Mouse (Mus musculus) MEL (cell line): Measurements from ENCODE around the gene Acap1. TPM values are rescaled to one million over a fixed set of nuclear protein-coding genes. Genes with fewer than 3 reads are reported as not detected.

ENCODE experiments used
- DNase-seq: peaks from one replicate; pipeline ENCODE4 v3.0.0; 2011; ENCODE audit warnings: low read depth, low spot score
- H3K27ac ChIP-seq: 2 replicates; pipeline ENCODE4 v1.5.1; 2012; ENCODE audit warnings: low read depth, mild to moderate bottlenecking, control low read depth, low read length, moderate library complexity; ENCODE audit not compliant: control insufficient read depth
- H3K27me3 ChIP-seq, 2 experiments: fragments of 150-350 bp in 1 of 2; sonication (generic) in 1 of 2; 2 replicates each; pipeline ENCODE4 v1.6.1; 2012; ENCODE audit warnings: low read length in 2 of 2, mild to moderate bottlenecking in 2 of 2, improper control_type of control experiment in 1 of 2, moderate library complexity in 1 of 2; ENCODE audit not compliant: insufficient read depth in 2 of 2, control insufficient read depth in 1 of 2
- H3K36me3 ChIP-seq, 2 experiments: 2 replicates each; pipeline ENCODE4 v1.6.1; 2012 to 2014; ENCODE audit warnings: low read length in 2 of 2, improper control_type of control experiment in 1 of 2, inconsistent platforms in 1 of 2, mild to moderate bottlenecking in 1 of 2; ENCODE audit not compliant: insufficient read depth in 2 of 2, control insufficient read depth in 1 of 2
- H3K4me1 ChIP-seq, 2 experiments: fragments of 150-350 bp in 1 of 2; sonication (generic) in 1 of 2; 2 replicates each; pipeline ENCODE4 v1.6.1; 2012; ENCODE audit warnings: low read length in 2 of 2, improper control_type of control experiment in 1 of 2, mild to moderate bottlenecking in 1 of 2; ENCODE audit not compliant: insufficient read depth in 2 of 2, control insufficient read depth in 1 of 2
- H3K4me3 ChIP-seq, 2 experiments: fragments of 150-350 bp in 1 of 2; sonication (generic) in 1 of 2; 2 replicates each; pipeline ENCODE4 v1.5.1; 2012; ENCODE audit warnings: low read depth in 2 of 2, low read length in 2 of 2, mild to moderate bottlenecking in 2 of 2, moderate library complexity in 2 of 2, control low read depth in 1 of 2, improper control_type of control experiment in 1 of 2; ENCODE audit not compliant: control insufficient read depth in 1 of 2, insufficient read depth in 1 of 2
- H3K79me2 ChIP-seq: 2 replicates; pipeline ENCODE4 v1.6.1; 2012; ENCODE audit warnings: mild to moderate bottlenecking, low read length, moderate library complexity; ENCODE audit not compliant: control insufficient read depth, poor library complexity, insufficient read depth
- H3K9ac ChIP-seq: 2 replicates; pipeline ENCODE4 v1.6.1; 2012; ENCODE audit warnings: low read depth, mild to moderate bottlenecking, control low read depth, low read length, moderate library complexity; ENCODE audit not compliant: control insufficient read depth, poor library complexity, severe bottlenecking
- H3K9me3 ChIP-seq: fragments of 150-350 bp; sonication (generic); replicated peaks from 2 replicates; pipeline ENCODE4 v1.6.1; 2012; ENCODE audit warnings: mild to moderate bottlenecking, low read length, improper control_type of control experiment, moderate library complexity; ENCODE audit not compliant: insufficient read depth
- CTCF ChIP-seq, 3 experiments: IDR thresholded peaks in 2 of 3; conservative IDR thresholded peaks in 1 of 3; 2 replicates each; pipeline ENCODE4 v1.5.1; 2011 to 2012; ENCODE audit warnings: low read length in 3 of 3, low read depth in 2 of 3, mild to moderate bottlenecking in 2 of 3, improper control_type of control experiment in 1 of 3, inconsistent platforms in 1 of 3, mixed read lengths in 1 of 3, moderate library complexity in 1 of 3; ENCODE audit not compliant: control insufficient read depth in 1 of 3, insufficient read depth in 1 of 3, poor library complexity in 1 of 3, severe bottlenecking in 1 of 3
- EP300 ChIP-seq, 2 experiments: IDR thresholded peaks; 2 replicates each; pipeline ENCODE4 v1.6.1; 2011; ENCODE audit warnings: improper control_type of control experiment in 2 of 2, low read length in 2 of 2, low read depth in 1 of 2, mild to moderate bottlenecking in 1 of 2
- MAX ChIP-seq: IDR thresholded peaks from 2 replicates; pipeline ENCODE4 v1.6.1; 2011; ENCODE audit warnings: low read length, improper control_type of control experiment
- MEF2A ChIP-seq: IDR thresholded peaks from 2 replicates; pipeline ENCODE4 v1.6.1; 2014; ENCODE audit warnings: low read depth, mild to moderate bottlenecking, inconsistent platforms, low read length, improper control_type of control experiment; ENCODE audit not compliant: poor library complexity, insufficient replicate concordance, severe bottlenecking; ENCODE audit errors: extremely low read depth
- MXI1 ChIP-seq: IDR thresholded peaks from 2 replicates; pipeline ENCODE4 v1.6.1; 2011; ENCODE audit warnings: mild to moderate bottlenecking, low read depth, low read length, improper control_type of control experiment
- MYC ChIP-seq: IDR thresholded peaks from 2 replicates; pipeline ENCODE4 v1.6.1; 2011; ENCODE audit warnings: low read depth, mild to moderate bottlenecking, low read length, improper control_type of control experiment, moderate library complexity
- POLR2A ChIP-seq, 2 experiments: IDR thresholded peaks; 2 replicates each; pipeline ENCODE4 v1.6.1; 2011 to 2012; ENCODE audit warnings: low read length in 2 of 2, mild to moderate bottlenecking in 2 of 2, control low read depth in 1 of 2, improper control_type of control experiment in 1 of 2, low read depth in 1 of 2, moderate library complexity in 1 of 2; ENCODE audit not compliant: control insufficient read depth in 1 of 2, insufficient read depth in 1 of 2, poor library complexity in 1 of 2
- SIN3A ChIP-seq: IDR thresholded peaks from 2 replicates; pipeline ENCODE4 v1.6.1; 2012; ENCODE audit warnings: low read length, improper control_type of control experiment, inconsistent platforms
- SMC3 ChIP-seq: IDR thresholded peaks from 2 replicates; pipeline ENCODE4 v1.6.1; 2011; ENCODE audit warnings: low read depth, low read length, improper control_type of control experiment
- USF1 ChIP-seq: IDR thresholded peaks from 2 replicates; pipeline ENCODE4 v1.6.1; 2014; ENCODE audit warnings: low read depth, mild to moderate bottlenecking, inconsistent platforms, low read length, improper control_type of control experiment, moderate library complexity
- USF2 ChIP-seq, 2 experiments: IDR thresholded peaks; 2 replicates each; pipeline ENCODE4 v1.6.1; 2011 to 2012; ENCODE audit warnings: improper control_type of control experiment in 2 of 2, low read length in 2 of 2, borderline replicate concordance in 1 of 2, inconsistent platforms in 1 of 2, low read depth in 1 of 2, mild to moderate bottlenecking in 1 of 2; ENCODE audit not compliant: insufficient read depth in 1 of 2
- ZKSCAN1 ChIP-seq: IDR thresholded peaks from 2 replicates; pipeline ENCODE4 v1.6.1; 2012; ENCODE audit warnings: low read depth, mild to moderate bottlenecking, inconsistent platforms, low read length, improper control_type of control experiment, moderate library complexity
- ZMIZ1 ChIP-seq: IDR thresholded peaks from 2 replicates; pipeline ENCODE4 v1.6.1; 2012; ENCODE audit warnings: low read depth, mild to moderate bottlenecking, inconsistent platforms, low read length, improper control_type of control experiment, moderate library complexity
- ZNF384 ChIP-seq: IDR thresholded peaks from 2 replicates; pipeline ENCODE4 v1.6.1; 2012; ENCODE audit warnings: low read depth, mild to moderate bottlenecking, inconsistent platforms, low read length, improper control_type of control experiment
- polyA plus RNA-seq, 2 experiments: library from polyadenylated mRNA; stranded (reverse) in 1 of 2; unstranded in 1 of 2; fragments of >175 nt in 1 of 2; fragments of >200 nt in 1 of 2; gene quantifications; 2 replicates each; pipeline versions ENCODE4 v1.2.1 to v1.2.4; 2012; ENCODE audit warnings: low replicate concordance in 2 of 2, low read depth in 1 of 2; ENCODE audit not compliant: insufficient read length in 2 of 2, insufficient read depth in 1 of 2, missing spikeins in 1 of 2
- total RNA-seq: library from RNA; depleted of rRNA; stranded (reverse); fragments of 300-350 nt; gene quantifications from 2 replicates; pipeline ENCODE4 v1.2.3, GENCODE M21; 2012

The Acap1 gene
- total and polyA plus RNA-seq, 3 experiments, result 20.7 to 42.2 TPM; not detected in 1

GRCm38 (mm10) chr11:69858113-69858998 is 37.0 kb downstream of the Acap1 start, which contains the start of gene Tnk1 (continued):
- TF ChIP-seq MAX, result no peak
- TF ChIP-seq, all 39 proteins: peak for 0

DNA sequence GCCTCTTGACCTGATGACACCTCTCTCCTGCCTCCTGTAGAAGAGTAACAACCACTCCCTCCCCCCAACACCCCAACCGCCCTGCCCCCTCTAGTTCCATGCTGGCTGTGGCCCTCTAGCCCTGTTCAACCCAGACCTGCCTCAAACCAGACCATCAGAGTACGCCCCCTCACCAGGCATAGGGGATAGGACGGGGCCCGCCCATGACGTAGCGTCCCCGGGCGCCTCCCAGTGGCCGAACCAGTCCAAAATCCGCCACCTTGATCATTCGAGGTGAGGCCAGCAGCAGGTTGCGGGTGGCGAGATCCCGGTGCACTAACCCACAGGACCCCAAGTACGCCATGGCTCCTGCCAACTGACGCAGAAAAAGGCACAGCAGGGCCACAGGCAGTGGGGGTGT is 40.0 kb downstream of the Acap1 start:
- H3K9ac ChIP-seq, result no peak overlapping the region
- no peaks in the 10 kb centered on the region for H3K79me2 ChIP-seq
- H3K4me3 ChIP-seq, result no peak overlapping the region
- TF ChIP-seq CTCF (IDR thresholded peaks at IDR 0.05 in 2 of 3, conservative IDR thresholded peaks at IDR 0.05 in 1 of 3; ENCODE audit: control insufficient read depth in 1 of 3, insufficient read depth in 1 of 3, low read depth in 2 of 3, low read length in 3 of 3, poor library complexity in 1 of 3, severe bottlenecking in 1 of 3) (peak in 2 of 3 experiments; percentile 38 to 65; a peak in 4 of 6 replicates), ZKSCAN1 (no peak)
- no peaks in the 10 kb centered on the region for H3K9me3 ChIP-seq
- peaks cover 0 to 12% of the 10 kb centered on the region in 2 experiments; a peak in 2 of 4 replicates for H3K36me3 ChIP-seq
- no peak overlapping the region for H3K27ac ChIP-seq
- DNase-seq, result no peak
- no peaks in the 10 kb centered on the region for H3K27me3 ChIP-seq
- H3K4me1 ChIP-seq, result peaks cover 7 to 21% of the 10 kb centered on the region in 2 experiments; a peak in 3 of 4 replicates

DNA sequence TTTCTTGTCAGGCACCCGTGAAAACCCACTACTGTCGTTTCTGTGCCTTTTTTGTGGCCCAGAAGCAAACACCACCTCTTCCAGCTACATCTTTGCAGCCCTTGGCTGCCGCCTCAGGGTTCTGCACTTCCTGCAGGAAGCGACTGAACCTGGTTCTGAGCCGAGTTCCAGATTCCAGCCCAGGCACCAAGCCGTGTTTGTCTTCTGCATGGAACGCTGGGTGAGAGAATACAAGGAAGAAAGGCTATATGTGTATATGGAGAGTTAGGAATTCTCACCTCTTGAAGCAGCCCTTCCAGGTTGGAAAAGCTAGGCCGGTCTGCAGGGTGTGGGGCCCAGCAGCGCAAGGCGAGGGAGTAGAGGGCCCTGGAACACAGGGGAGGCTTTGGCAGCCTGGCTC is 40.7 kb downstream of the Acap1 start:
- Histone ChIP-seq H3K4me1 (peaks cover 7 to 21% of the 10 kb centered on the region in 2 experiments; a peak in 3 of 4 replicates), H3K36me3 (peaks cover 0 to 12% of the 10 kb centered on the region in 2 experiments; a peak in 2 of 4 replicates), H3K9me3 (no peaks in the 10 kb centered on the region), H3K9ac (no peak overlapping the region), H3K27me3 (no peaks in the 10 kb centered on the region), H3K79me2 (no peaks in the 10 kb centered on the region), H3K4me3 (no peak overlapping the region), H3K27ac (peak overlapping the region; percentile 75)
- no peak for TF ChIP-seq MXI1
- no peak for TF ChIP-seq POLR2A (IDR thresholded peaks at IDR 0.05; ENCODE audit: control insufficient read depth in 1 of 2, insufficient read depth in 1 of 2, low read depth in 1 of 2, low read length in 2 of 2, poor library complexity in 1 of 2)
- TF ChIP-seq USF1, result no peak
- no peak for TF ChIP-seq USF2 (IDR thresholded peaks at IDR 0.05; ENCODE audit: borderline replicate concordance in 1 of 2, insufficient read depth in 1 of 2, low read depth in 1 of 2, low read length in 2 of 2)
- TF ChIP-seq EP300 (IDR thresholded peaks at IDR 0.05; ENCODE audit: low read depth in 1 of 2, low read length in 2 of 2), result no peak
- no peak for TF ChIP-seq ZMIZ1
- no peak for TF ChIP-seq MAX
- TF ChIP-seq SMC3, result no peak
- TF ChIP-seq ZNF384, result no peak
- TF ChIP-seq SIN3A, result no peak
- no peak for TF ChIP-seq MEF2A
- no peak for TF ChIP-seq MYC
- peak; percentile 43 for DNase-seq
